Mouse (Mus musculus) lung, embryonic 15.5 days (tissue): ENCODE measurements at regions not wholly inside any gene's neighbourhood (a gene's known extent, or its start where the extent isn't known, plus 50 kb on each side); places are given as distances from the start of the nearest gene placed in this dataset.

Experiments used
- ATAC-seq: fragments of 200-750 bp; cut with Nextera tagmentation; 2 replicates; pipeline ENCODE4 v1.8.0; 2017; ENCODE audit warnings: moderate number of reproducible peaks, borderline replicate concordance; ENCODE audit not compliant: low FRiP score, low TSS enrichment; ENCODE audit errors: extremely low read depth
- H3K27ac ChIP-seq: fragments of 300-500 bp; sonication (generic); 2 replicates; pipeline ENCODE4 v1.5.1; 2015; ENCODE audit warnings: moderate library complexity, mild to moderate bottlenecking, inconsistent platforms
- H3K27me3 ChIP-seq: fragments of 300-500 bp; sonication (generic); 2 replicates; pipeline ENCODE4 v1.6.1; 2015; ENCODE audit warnings: inconsistent platforms
- H3K36me3 ChIP-seq: fragments of 300-500 bp; sonication (generic); 2 replicates; pipeline ENCODE4 v1.6.1; 2015; ENCODE audit warnings: inconsistent platforms
- H3K4me1 ChIP-seq: fragments of 300-500 bp; sonication (generic); 2 replicates; pipeline ENCODE4 v1.6.1; 2015; ENCODE audit warnings: inconsistent platforms
- H3K4me2 ChIP-seq: fragments of 300-500 bp; sonication (generic); 2 replicates; pipeline ENCODE4 v1.6.1; 2015; ENCODE audit warnings: inconsistent platforms, mild to moderate bottlenecking, moderate library complexity
- H3K4me3 ChIP-seq: fragments of 300-500 bp; sonication (generic); 2 replicates; pipeline ENCODE4 v1.5.1; 2015; ENCODE audit warnings: mild to moderate bottlenecking, inconsistent platforms
- H3K9ac ChIP-seq: fragments of 300-500 bp; sonication (generic); 2 replicates; pipeline ENCODE4 v1.6.1; 2015; ENCODE audit warnings: inconsistent platforms
- H3K9me3 ChIP-seq: fragments of 300-500 bp; sonication (generic); 2 replicates; pipeline ENCODE4 v1.6.1; 2016; ENCODE audit warnings: inconsistent platforms
- WGBS: fragments of 180-500 bp; shearing (Covaris S2); methylation state at CpG from one replicate; pipeline ENCODE4 v1.1.7; 2015; 5-methylcytosine and 5-hydroxymethylcytosine counted together

GRCm38 (mm10) chr17:78108793-78109192, 91.3 kb upstream of the Crim1 start:
- ATAC-seq, result no peak
- Histone ChIP-seq H3K36me3 (no peaks in the 10 kb centered on the region), H3K4me3 (no peak overlapping the region), H3K4me1 (no peaks in the 10 kb centered on the region), H3K27me3 (no peaks in the 10 kb centered on the region), H3K9ac (no peak overlapping the region), H3K27ac (no peak overlapping the region), H3K9me3 (no peaks in the 10 kb centered on the region), H3K4me2 (no peak overlapping the region)
- WGBS, result 95% methylated on average over 6 of the region's 6 CpGs

GRCm38 (mm10) chr17:78109364-78110222, 90.5 kb upstream of the Crim1 start:
- no peak overlapping the region for H3K4me3 ChIP-seq
- no peak overlapping the region for H3K9ac ChIP-seq
- WGBS, result 63% methylated on average over 7 of the region's 7 CpGs
- no peak overlapping the region for H3K27ac ChIP-seq
- no peaks in the 10 kb centered on the region for H3K4me1 ChIP-seq
- no peak for ATAC-seq
- H3K9me3 ChIP-seq, result no peaks in the 10 kb centered on the region
- no peak overlapping the region for H3K4me2 ChIP-seq
- no peaks in the 10 kb centered on the region for H3K27me3 ChIP-seq
- no peaks in the 10 kb centered on the region for H3K36me3 ChIP-seq

GRCm38 (mm10) chr17:78132116-78132515, 67.9 kb upstream of the Crim1 start:
- ATAC-seq, result no peak
- no peaks in the 10 kb centered on the region; the same call in 1 of the 2 replicates for H3K27me3 ChIP-seq
- H3K27ac ChIP-seq, result no peak overlapping the region
- H3K9ac ChIP-seq, result no peak overlapping the region
- WGBS, result 84% methylated on average over 1 of the region's 1 CpGs
- H3K4me3 ChIP-seq, result no peak overlapping the region
- no peak overlapping the region for H3K4me2 ChIP-seq
- no peaks in the 10 kb centered on the region for H3K9me3 ChIP-seq
- no peaks in the 10 kb centered on the region for H3K36me3 ChIP-seq
- no peaks in the 10 kb centered on the region for H3K4me1 ChIP-seq

GRCm38 (mm10) chr17:78137986-78138385, 62.1 kb upstream of the Crim1 start:
- H3K4me3 ChIP-seq, result no peak overlapping the region
- no peak for ATAC-seq
- H3K36me3 ChIP-seq, result no peaks in the 10 kb centered on the region
- H3K9ac ChIP-seq, result no peak overlapping the region
- 67% methylated on average over 1 of the region's 1 CpGs for WGBS
- no peaks in the 10 kb centered on the region; the same call in 1 of the 2 replicates for H3K27me3 ChIP-seq
- no peaks in the 10 kb centered on the region for H3K9me3 ChIP-seq
- no peak overlapping the region for H3K27ac ChIP-seq
- H3K4me2 ChIP-seq, result no peak overlapping the region
- peaks cover 5% of the 10 kb centered on the region; the same call in 1 of the 2 replicates for H3K4me1 ChIP-seq

GRCm38 (mm10) chr17:78140660-78141059, 59.4 kb upstream of the Crim1 start:
- WGBS, result 53% methylated on average over 7 of the region's 7 CpGs
- Histone ChIP-seq H3K9ac (no peak overlapping the region), H3K4me2 (no peak overlapping the region), H3K27me3 (peaks cover 5% of the 10 kb centered on the region; the same call in 1 of the 2 replicates), H3K4me3 (no peak overlapping the region), H3K27ac (no peak overlapping the region), H3K4me1 (peaks cover 5% of the 10 kb centered on the region; the same call in 1 of the 2 replicates), H3K9me3 (no peaks in the 10 kb centered on the region), H3K36me3 (no peaks in the 10 kb centered on the region)
- ATAC-seq, result 0 out of 2 replicates have a peak, but pooled peaks have one; percentile 35

- H3K9me3 ChIP-seq, result no peaks in the 10 kb centered on the region
- H3K27me3 ChIP-seq, result peaks cover 7% of the 10 kb centered on the region; the same call in 1 of the 2 replicates
- H3K4me1 ChIP-seq, result peaks cover 5% of the 10 kb centered on the region; the same call in 1 of the 2 replicates
- H3K27ac ChIP-seq, result no peak overlapping the region
- ATAC-seq, result 0 out of 2 replicates have a peak, but pooled peaks have one; percentile 31
- WGBS, result 65% methylated on average over 3 of the region's 3 CpGs
- no peaks in the 10 kb centered on the region for H3K36me3 ChIP-seq
- no peak overlapping the region for H3K4me2 ChIP-seq
- no peak overlapping the region for H3K4me3 ChIP-seq
- H3K9ac ChIP-seq, result no peak overlapping the region
Observed at GRCm38 (mm10) chr17:78141136-78141535, 58.9 kb upstream of the Crim1 start.

GRCm38 (mm10) chr17:78142431-78142830, 57.6 kb upstream of the Crim1 start:
- H3K4me2 ChIP-seq, result no peak overlapping the region
- peaks cover 5% of the 10 kb centered on the region; the same call in 1 of the 2 replicates for H3K4me1 ChIP-seq
- H3K27ac ChIP-seq, result no peak overlapping the region
- no peak overlapping the region for H3K9ac ChIP-seq
- peaks cover 7% of the 10 kb centered on the region; the same call in 1 of the 2 replicates for H3K27me3 ChIP-seq
- no peaks in the 10 kb centered on the region for H3K36me3 ChIP-seq
- H3K9me3 ChIP-seq, result no peaks in the 10 kb centered on the region
- ATAC-seq, result no peak
- 73% methylated on average over 7 of the region's 7 CpGs for WGBS
- no peak overlapping the region for H3K4me3 ChIP-seq

- ATAC-seq, result no peak
- Histone ChIP-seq H3K4me3 (no peak overlapping the region), H3K4me2 (no peak overlapping the region), H3K9me3 (no peaks in the 10 kb centered on the region), H3K36me3 (no peaks in the 10 kb centered on the region), H3K4me1 (peaks cover 3% of the 10 kb centered on the region; the same call in 1 of the 2 replicates), H3K27ac (no peak overlapping the region), H3K9ac (no peak overlapping the region), H3K27me3 (peaks cover 11% of the 10 kb centered on the region; the same call in 1 of the 2 replicates)
- WGBS, result 43% methylated on average over 4 of the region's 4 CpGs
Observed at GRCm38 (mm10) chr17:78145335-78145734, 54.7 kb upstream of the Crim1 start.
